Mouse (Mus musculus): ENCODE results near the gene Adgre1. TPM values are rescaled to one million over a fixed set of nuclear protein-coding genes. Genes with fewer than 3 reads are reported as not detected.

Adgre1 gene
- polyA plus RNA-seq, 1 experiment from 2014 or later, result 3.7 TPM

DNA sequence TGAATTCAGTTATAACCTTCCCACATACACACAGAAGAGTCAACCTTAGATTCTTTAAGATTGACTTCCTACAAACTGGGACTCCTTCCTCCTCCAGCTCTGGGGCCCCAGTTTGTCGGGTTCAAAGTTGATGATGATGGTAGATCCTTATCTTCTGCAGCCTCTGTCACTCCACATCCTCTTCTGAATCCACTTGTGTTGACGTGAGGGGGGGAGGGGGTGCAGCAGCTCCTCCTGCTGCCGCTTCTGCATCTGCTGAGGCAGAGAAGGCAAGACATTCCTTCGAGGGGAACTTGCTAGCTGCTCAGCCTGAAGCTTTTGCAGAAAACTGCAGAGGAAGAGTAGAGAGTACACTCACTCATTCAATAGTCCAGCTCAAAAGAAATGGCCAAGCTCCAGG lies 16.9 kb upstream of the Adgre1 start:
- no peaks in the 10 kb centered on the region for H3K9me3 ChIP-seq (replicated peaks; ENCODE audit: low read length)
- no peak overlapping the region for H3K4me2 ChIP-seq (ENCODE audit: low read length)
- ATAC-seq (replicated peaks; ENCODE audit: low FRiP score, low read depth) (no peak), DNase-seq (ENCODE audit: low spot score) (no peak)
- no peaks in the 10 kb centered on the region for H3K4me1 ChIP-seq (replicated peaks; ENCODE audit: insufficient read depth, low read length)
- H3K27me3 ChIP-seq (ENCODE audit: insufficient read depth, low read length), result no peaks in the 10 kb centered on the region
- TF ChIP-seq CTCF (IDR thresholded peaks at IDR 0.05; ENCODE audit: low read depth), result no peak
- WGBS, result 79% methylated on average over 4 of the region's 4 CpGs
- H3K4me3 ChIP-seq (replicated peaks; ENCODE audit: low read depth, low read length), result no peak overlapping the region
- no peaks in the 10 kb centered on the region for H3K36me3 ChIP-seq (ENCODE audit: insufficient read depth, low read length)
- H3K27ac ChIP-seq, result no peak overlapping the region
- no peak overlapping the region for H3K9ac ChIP-seq (ENCODE audit: low read depth, low read length)

DNA sequence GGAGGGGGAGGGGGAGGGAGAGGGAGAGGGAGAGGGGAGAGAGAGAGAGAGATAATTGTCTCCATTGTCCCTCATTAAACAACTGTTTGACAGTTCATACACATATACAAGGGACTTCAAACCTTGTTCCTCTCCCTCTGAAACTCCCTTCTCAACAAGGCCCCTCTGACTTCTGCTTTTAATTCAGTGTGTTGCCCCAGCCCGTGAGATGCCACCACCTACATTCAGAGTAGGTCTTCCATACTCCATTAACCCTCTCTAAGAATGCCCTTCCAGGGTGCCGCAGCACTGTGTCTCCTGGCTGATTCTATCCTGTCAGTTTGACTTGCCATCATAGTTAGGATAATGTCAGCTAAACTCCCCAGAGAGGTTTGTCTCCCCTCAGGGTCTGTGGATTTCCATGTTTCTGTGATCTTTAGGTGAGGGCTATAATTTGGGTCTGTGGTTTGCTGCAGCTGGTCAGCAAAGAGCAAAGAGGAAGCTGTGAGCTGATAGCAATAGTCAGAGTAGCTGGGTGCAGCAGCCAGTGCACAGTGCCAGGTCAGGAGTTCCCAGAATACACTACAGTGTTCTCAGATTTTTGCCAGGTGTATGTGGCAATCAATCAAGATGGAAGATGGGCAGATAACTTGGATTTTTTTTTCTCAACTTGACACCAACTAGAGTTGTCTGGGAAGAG lies 14.3 kb upstream of the Adgre1 start:
- no peaks in the 10 kb centered on the region for H3K9me3 ChIP-seq (replicated peaks; ENCODE audit: low read length)
- H3K9ac ChIP-seq (ENCODE audit: low read depth, low read length), result no peak overlapping the region
- TF ChIP-seq CTCF (IDR thresholded peaks at IDR 0.05; ENCODE audit: low read depth), result no peak
- no peak for ATAC-seq (replicated peaks; ENCODE audit: low FRiP score, low read depth)
- no peak overlapping the region for H3K27ac ChIP-seq
- no peak overlapping the region for H3K4me3 ChIP-seq (replicated peaks; ENCODE audit: low read depth, low read length)
- 69% methylated on average over 2 of the region's 2 CpGs for WGBS
- H3K4me2 ChIP-seq (ENCODE audit: low read length), result no peak overlapping the region
- H3K36me3 ChIP-seq (ENCODE audit: insufficient read depth, low read length), result no peaks in the 10 kb centered on the region
- H3K4me1 ChIP-seq (replicated peaks; ENCODE audit: insufficient read depth, low read length), result no peaks in the 10 kb centered on the region
- no peaks in the 10 kb centered on the region for H3K27me3 ChIP-seq (ENCODE audit: insufficient read depth, low read length)
- DNase-seq (ENCODE audit: low spot score), result no peak

DNA sequence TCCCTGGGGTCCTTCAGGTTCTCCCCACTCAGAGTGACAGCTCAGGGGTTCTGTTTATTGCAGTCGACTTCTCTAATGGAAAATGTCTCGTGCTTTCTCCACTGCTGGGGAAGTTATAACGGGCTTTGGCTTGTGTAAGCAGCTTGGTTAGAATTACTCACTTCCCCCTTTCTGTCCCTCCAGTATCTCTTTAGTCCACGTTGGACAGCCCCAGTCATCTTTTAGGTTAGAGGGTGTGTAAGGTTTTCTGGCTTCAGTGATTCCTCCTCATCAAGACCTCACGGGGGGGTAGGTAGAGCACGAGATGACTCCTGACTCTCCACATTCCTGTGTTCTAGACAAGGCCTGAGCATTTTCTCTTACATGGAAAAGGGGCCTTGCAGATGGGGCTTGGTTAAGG lies 11.5 kb upstream of the Adgre1 start:
- DNase-seq (ENCODE audit: low spot score) (no peak), ATAC-seq (replicated peaks; ENCODE audit: low FRiP score, low read depth) (no peak)
- Histone ChIP-seq H3K27me3 (ENCODE audit: insufficient read depth, low read length) (no peaks in the 10 kb centered on the region), H3K4me1 (replicated peaks; ENCODE audit: insufficient read depth, low read length) (no peaks in the 10 kb centered on the region), H3K27ac (no peak overlapping the region), H3K9ac (ENCODE audit: low read depth, low read length) (no peak overlapping the region), H3K4me3 (replicated peaks; ENCODE audit: low read depth, low read length) (no peak overlapping the region), H3K36me3 (ENCODE audit: insufficient read depth, low read length) (no peaks in the 10 kb centered on the region), H3K4me2 (ENCODE audit: low read length) (no peak overlapping the region), H3K9me3 (replicated peaks; ENCODE audit: low read length) (no peaks in the 10 kb centered on the region)
- TF ChIP-seq CTCF (IDR thresholded peaks at IDR 0.05; ENCODE audit: low read depth), result no peak
- WGBS, result 69% methylated on average over 6 of the region's 6 CpGs

DNA sequence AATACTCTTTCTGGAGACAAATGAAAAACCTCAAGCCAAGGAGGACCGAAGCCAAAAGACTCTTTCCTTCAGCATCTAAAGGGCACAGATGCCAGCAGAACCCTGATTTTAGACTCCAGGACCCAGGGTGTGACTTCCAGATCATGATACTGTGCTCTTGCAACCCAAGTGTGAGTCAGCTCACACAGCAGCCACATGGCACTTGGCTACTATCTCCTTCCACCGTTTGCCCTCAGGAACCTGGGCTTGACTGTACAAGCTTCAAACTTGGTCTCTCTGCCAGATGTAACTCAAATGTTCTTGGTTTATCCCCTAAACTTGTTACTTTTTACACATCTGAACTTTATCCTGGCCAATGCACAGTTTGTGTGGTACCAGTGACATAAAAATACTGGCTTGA lies 10.7 kb upstream of the Adgre1 start:
- ATAC-seq (replicated peaks; ENCODE audit: low FRiP score, low read depth), result no peak

DNA sequence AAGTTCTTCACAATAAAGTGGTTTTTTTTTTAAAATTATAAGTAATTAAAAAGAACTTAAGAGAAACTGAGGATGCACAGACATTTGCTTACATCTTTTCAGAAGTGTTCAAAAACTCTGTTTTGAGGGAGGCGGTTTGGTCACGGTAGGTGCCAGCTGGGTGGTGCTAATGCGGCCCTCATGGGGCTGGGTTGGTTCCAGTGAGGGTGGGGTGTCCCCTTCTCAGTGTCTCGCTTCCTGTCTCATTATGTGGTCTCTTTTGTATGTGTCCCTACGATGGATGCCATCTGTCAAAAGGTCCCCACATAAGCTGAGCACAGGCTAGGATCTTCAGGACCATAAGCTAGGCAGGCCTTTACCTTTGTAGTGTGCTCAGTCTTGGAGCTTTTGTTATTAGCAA lies 9.4 kb upstream of the Adgre1 start:
- 73% methylated on average over 5 of the region's 5 CpGs for WGBS
- no peak for TF ChIP-seq CTCF (IDR thresholded peaks at IDR 0.05; ENCODE audit: low read depth)
- no peak for ATAC-seq (replicated peaks; ENCODE audit: low FRiP score, low read depth)

More for the DNA sequence above, 10.7 kb upstream of the Adgre1 start:
- TF ChIP-seq CTCF (IDR thresholded peaks at IDR 0.05; ENCODE audit: low read depth), result no peak
- Histone ChIP-seq H3K9ac (ENCODE audit: low read depth, low read length) (no peak overlapping the region), H3K27me3 (ENCODE audit: insufficient read depth, low read length) (no peaks in the 10 kb centered on the region), H3K27ac (no peak overlapping the region), H3K4me3 (replicated peaks; ENCODE audit: low read depth, low read length) (no peak overlapping the region), H3K36me3 (ENCODE audit: insufficient read depth, low read length) (no peaks in the 10 kb centered on the region), H3K4me2 (ENCODE audit: low read length) (no peak overlapping the region), H3K9me3 (replicated peaks; ENCODE audit: low read length) (no peaks in the 10 kb centered on the region), H3K4me1 (replicated peaks; ENCODE audit: insufficient read depth, low read length) (no peaks in the 10 kb centered on the region)
- DNase-seq (ENCODE audit: low spot score), result no peak
- 86% methylated on average over 2 of the region's 2 CpGs for WGBS

DNA sequence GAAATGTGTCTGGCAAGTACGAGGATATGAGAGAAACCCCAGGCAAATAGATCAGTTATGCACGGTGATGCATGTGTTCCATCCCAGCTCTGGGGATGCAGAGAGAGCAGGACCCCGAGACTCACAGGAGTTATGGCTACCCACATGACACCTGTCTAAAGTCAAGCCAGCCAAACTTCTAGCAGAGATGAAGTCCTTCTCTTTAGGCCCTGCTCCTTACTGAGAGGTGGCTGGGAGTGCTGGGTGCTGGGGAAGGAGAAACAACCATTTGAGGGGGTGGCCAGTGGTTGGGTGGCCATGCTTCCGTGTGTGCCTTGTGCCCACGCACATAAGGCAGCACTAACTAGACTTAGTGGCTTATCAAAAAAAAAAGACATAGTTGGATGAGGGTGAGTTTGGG lies 8.3 kb upstream of the Adgre1 start:
- Histone ChIP-seq H3K4me3 (replicated peaks; ENCODE audit: low read depth, low read length) (no peak overlapping the region), H3K4me1 (replicated peaks; ENCODE audit: insufficient read depth, low read length) (no peaks in the 10 kb centered on the region)
- 84% methylated on average over 5 of the region's 5 CpGs for WGBS

More for the DNA sequence above, 9.4 kb upstream of the Adgre1 start:
- Histone ChIP-seq H3K36me3 (ENCODE audit: insufficient read depth, low read length) (no peaks in the 10 kb centered on the region), H3K4me1 (replicated peaks; ENCODE audit: insufficient read depth, low read length) (no peaks in the 10 kb centered on the region), H3K9me3 (replicated peaks; ENCODE audit: low read length) (no peaks in the 10 kb centered on the region), H3K9ac (ENCODE audit: low read depth, low read length) (no peak overlapping the region), H3K4me3 (replicated peaks; ENCODE audit: low read depth, low read length) (no peak overlapping the region), H3K27ac (no peak overlapping the region), H3K27me3 (ENCODE audit: insufficient read depth, low read length) (no peaks in the 10 kb centered on the region), H3K4me2 (ENCODE audit: low read length) (no peak overlapping the region)
- no peak for DNase-seq (ENCODE audit: low spot score)

DNA sequence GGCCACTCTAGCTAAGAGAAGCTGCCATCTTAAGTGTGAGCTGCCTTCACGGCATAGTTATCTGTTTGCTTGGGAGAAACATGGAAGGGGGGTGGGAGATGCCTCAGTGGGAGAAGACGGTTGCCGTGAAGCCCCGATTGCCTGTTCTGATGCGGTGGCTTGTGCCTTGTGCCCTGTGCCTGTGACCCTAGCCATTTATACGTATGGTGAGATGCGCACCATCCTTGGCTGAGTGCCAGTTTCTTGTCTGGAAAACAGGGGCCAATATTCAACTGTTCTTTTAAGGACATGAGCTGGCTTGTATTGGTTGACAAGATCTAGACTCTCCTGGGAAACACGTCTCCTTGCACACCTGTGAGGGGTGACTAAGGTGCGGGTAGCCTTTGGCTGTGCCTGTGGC lies 7.4 kb upstream of the Adgre1 start:
- no peak for DNase-seq (ENCODE audit: low spot score)
- 88% methylated on average over 9 of the region's 9 CpGs for WGBS
- no peak overlapping the region for H3K27ac ChIP-seq
- no peak overlapping the region for H3K9ac ChIP-seq (ENCODE audit: low read depth, low read length)
- no peaks in the 10 kb centered on the region for H3K4me1 ChIP-seq (replicated peaks; ENCODE audit: insufficient read depth, low read length)
- no peak for TF ChIP-seq CTCF (IDR thresholded peaks at IDR 0.05; ENCODE audit: low read depth)
- H3K27me3 ChIP-seq (ENCODE audit: insufficient read depth, low read length), result no peaks in the 10 kb centered on the region
- H3K36me3 ChIP-seq (ENCODE audit: insufficient read depth, low read length), result no peaks in the 10 kb centered on the region
- no peak overlapping the region for H3K4me2 ChIP-seq (ENCODE audit: low read length)
- no peaks in the 10 kb centered on the region for H3K9me3 ChIP-seq (replicated peaks; ENCODE audit: low read length)
- no peak overlapping the region for H3K4me3 ChIP-seq (replicated peaks; ENCODE audit: low read depth, low read length)
- no peak for ATAC-seq (replicated peaks; ENCODE audit: low FRiP score, low read depth)

More for the DNA sequence above, 8.3 kb upstream of the Adgre1 start:
- DNase-seq (ENCODE audit: low spot score), result no peak
- H3K4me2 ChIP-seq (ENCODE audit: low read length), result no peak overlapping the region
- H3K36me3 ChIP-seq (ENCODE audit: insufficient read depth, low read length), result no peaks in the 10 kb centered on the region
- H3K27ac ChIP-seq, result no peak overlapping the region
- H3K9ac ChIP-seq (ENCODE audit: low read depth, low read length), result no peak overlapping the region
- H3K9me3 ChIP-seq (replicated peaks; ENCODE audit: low read length), result no peaks in the 10 kb centered on the region
- ATAC-seq (replicated peaks; ENCODE audit: low FRiP score, low read depth), result no peak
- no peaks in the 10 kb centered on the region for H3K27me3 ChIP-seq (ENCODE audit: insufficient read depth, low read length)
- TF ChIP-seq CTCF (IDR thresholded peaks at IDR 0.05; ENCODE audit: low read depth), result no peak

Data from kidney, postnatal 0 days (tissue).